Mouse (Mus musculus): ENCODE measurements at regions not wholly inside any gene's neighbourhood (a gene's known extent, or its start where the extent isn't known, plus 50 kb on each side); places are given as distances from the start of the nearest gene placed in this dataset.
A peak's percentile ranks its signal among the peaks of the same experiment; 100 is the strongest.

GRCm38 (mm10) chr2:159138603-159139002 lies 344.0 kb downstream of the Dhx35 start:
- DNase-seq (ENCODE audit: low spot score) = no peak

- no peak for DNase-seq (ENCODE audit: low spot score)
Measured at GRCm38 (mm10) chr2:159145980-159146379, 351.4 kb downstream of the Dhx35 start.

GRCm38 (mm10) chr2:159163985-159164384 lies 369.4 kb downstream of the Dhx35 start:
- DNase-seq (ENCODE audit: low spot score) = peak; percentile 6

DNA sequence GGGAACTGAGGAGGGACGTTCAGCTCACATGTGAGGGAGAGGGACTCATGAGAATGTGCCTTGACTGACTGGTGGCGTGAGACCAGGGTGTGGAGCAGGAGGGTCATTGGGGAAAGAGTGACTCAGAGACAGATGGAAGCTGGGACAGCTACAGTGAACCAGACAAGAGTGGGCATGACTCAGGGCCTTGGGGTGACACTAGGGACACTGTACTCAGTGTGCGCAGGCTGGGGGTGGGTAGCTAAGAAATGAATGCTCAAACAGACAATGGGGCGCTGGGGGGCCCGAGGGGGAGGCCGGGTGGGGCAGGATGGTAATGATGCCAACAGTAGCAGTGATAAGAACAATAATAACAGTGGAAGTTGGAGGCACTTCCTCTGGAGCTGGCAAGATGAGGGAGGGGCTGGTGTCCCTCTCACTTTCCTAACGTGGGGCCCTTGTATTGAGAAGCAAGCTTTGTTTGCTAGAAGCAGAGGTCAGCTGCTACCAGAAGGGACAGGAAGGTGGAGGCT lies 374.0 kb downstream of the Dhx35 start:
- DNase-seq (ENCODE audit: low spot score) = no peak

GRCm38 (mm10) chr2:159196156-159196555 lies 401.5 kb downstream of the Dhx35 start:
- no peak for DNase-seq (ENCODE audit: low spot score)

- DNase-seq (ENCODE audit: low spot score) = no peak
Measured at GRCm38 (mm10) chr2:159232266-159232665, 437.7 kb downstream of the Dhx35 start.

DNA sequence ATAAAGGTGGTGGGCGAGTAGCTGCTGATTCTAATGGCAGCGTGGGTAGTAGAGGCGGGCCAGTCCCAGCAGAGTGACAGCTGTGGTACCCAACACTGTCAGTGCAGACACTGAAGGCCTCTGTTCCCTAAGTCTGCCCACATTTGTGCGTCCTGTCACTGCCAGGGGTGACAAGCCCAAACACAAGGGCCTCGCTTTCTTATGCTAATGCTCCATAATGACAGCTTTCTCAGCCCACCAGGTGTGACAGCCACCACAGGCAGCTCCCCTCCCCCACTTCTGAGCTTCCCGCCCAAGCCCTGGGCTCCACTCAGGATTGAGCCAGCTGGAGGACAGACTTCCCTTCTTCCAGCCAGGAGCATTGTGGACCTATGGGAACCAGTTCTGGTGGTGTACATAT lies 440.4 kb downstream of the Dhx35 start:
- no peak for DNase-seq (ENCODE audit: low spot score)

DNA sequence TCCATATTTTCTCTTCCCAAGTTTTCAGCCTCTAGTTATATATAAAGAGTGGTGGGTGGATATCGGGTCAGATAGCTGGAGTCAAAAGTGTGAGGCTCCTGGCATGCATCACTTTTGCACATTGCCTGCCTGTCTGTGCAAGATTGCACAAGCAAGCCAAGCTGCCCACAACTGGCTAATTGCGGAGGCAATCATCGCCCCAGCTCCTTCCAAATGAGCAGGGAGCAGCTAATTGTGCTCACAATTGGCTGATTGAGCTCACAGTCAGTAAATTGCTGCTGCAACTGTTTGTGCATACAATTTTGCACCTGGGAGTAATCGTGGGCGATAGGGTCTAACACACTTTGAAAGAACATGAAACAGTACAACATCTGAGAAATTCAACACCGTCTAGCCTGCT lies 455.5 kb downstream of the Dhx35 start:
- no peak for DNase-seq (ENCODE audit: low spot score)

DNA sequence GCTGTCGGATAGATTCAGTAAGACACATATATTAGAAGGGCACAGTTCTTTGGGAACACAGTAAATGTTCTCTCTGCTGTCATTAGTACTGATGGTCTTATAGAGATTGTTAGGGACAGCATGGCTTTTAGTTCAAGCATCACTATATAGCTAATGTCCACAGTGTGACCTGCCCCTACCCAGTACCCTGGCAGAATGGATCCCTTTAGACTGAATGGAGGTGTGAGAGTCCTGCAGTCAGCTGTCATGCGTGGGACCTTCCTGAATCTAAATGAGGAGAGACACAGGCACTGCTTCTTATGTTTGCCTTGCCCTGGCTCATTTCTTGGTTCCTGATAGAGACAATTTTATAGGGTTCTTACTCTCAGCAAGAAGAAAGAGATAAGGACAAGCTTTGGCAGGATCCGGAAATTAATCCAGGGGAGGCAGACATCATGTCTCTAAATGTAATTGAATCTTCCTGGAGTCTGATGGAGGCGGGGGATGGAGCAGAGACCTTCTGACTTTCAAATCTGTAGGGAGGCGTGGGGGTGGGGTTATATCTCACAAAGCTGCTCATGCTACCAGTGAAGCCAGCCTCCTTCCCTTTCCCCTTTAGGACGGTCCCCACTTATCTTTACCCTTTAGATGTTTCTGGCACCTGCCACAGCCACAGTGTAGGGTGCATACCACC lies 456.5 kb downstream of the Dhx35 start:
- DNase-seq (ENCODE audit: low spot score) = no peak

- peak; percentile 4 for DNase-seq (ENCODE audit: low spot score)
Measured at GRCm38 (mm10) chr2:159270221-159271080, 475.8 kb downstream of the Dhx35 start.

DNA sequence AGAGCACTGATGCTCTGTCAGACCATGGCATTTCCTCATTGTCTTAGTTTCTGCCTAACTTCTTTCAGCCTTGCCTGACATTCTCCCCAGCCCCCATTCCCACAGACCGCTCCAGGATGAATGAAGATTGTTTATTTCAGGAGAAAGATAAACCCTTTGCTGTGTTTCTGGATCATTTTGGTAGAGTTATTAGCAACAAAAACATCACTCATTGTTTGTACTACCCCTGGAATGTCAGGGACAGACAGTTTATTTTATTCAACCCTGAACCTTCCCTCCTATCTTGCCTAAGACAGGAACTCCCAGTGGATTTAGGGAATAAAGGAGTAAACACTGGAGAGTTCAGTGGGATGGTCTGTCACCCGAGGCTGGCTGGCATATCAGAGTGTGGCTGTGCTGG lies 484.3 kb downstream of the Dhx35 start:
- no peak for DNase-seq (ENCODE audit: low spot score)

DNA sequence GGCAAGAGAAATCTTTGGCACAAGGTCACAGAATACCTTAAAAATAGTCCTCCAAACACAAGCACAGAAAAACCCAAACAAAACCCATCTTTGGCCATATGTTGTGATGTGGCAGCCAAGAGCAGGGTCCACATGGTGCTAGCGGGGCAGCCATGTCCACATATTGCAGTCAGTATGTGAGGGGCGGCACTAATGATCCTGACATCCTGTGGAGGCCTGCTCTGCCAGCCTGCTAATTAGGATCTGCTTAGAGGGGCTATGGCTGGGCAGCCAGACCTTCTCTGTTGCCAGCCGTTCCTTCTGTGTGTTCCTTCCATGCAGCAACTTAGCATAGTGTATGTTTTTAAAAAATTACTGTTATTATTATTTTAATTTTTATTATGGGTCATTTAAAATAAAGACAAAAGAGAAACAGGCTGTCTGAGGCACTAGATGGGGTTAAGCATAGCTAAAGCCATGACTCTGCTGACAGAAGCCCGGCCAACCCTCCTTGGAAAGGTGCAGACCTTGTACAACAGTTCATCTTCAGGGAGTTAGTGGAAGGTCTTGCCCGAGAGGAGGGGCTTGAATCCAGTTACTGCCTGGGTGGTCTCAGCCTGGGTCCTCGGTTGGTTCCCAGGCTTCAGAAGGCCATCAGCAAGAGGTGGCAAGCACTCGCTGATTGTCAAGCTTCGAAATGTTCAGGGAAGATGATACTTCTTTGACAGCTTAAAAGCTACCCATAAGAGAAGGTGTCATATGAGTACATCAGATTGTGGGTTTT lies 487.1 kb downstream of the Dhx35 start:
- DNase-seq (ENCODE audit: low spot score) = no peak

DNA sequence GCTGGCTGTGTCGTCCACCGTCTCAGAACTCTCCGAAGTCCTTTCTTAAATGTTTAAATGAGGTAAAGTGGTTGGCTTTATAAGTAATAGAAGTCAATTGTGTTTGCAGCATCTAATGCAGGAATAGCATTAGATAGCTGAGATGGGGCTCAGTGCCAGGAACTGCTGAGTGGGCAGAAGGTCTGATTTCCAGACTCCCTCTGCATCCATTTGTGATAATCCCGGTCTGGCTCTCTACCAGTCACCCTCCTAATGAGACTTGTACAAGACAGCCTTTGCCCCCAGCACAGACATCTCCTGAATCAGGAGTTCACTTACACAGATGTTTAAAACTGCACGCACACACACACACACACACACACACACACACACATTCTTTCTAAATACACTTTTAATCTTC lies 489.5 kb downstream of the Dhx35 start:
- peak; percentile 8 for DNase-seq (ENCODE audit: low spot score)

DNA sequence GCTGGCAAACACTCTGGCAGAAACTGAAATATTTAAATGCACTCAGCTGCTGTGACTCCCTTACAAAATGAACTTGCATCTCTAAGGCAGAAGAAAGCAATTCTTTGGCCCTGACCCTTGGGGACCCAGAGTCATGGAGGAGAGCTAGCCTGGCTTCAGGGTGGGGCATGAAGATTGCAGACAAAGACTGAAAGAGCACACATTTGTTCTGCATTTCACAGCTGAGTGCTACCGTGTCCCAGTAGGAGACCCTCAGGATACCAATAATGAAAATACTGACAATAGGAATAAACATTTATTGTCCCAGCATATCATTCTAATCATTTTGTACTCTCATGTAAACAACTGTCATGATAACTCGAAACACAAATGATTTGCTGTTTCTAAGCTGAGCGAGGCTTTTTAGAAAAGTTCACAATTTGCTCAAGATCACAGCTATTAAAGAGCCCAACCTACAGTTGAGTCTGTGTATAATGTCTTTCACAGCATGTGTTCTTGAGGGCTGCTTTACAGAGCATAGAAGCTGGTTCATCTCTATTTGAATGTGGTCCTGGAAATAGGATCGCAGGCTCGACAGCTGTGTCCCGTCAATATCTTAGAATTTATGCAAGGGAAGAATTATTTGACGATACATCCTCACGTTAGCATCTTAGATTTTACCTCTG lies 490.1 kb downstream of the Dhx35 start:
- DNase-seq (ENCODE audit: low spot score) = no peak

DNA sequence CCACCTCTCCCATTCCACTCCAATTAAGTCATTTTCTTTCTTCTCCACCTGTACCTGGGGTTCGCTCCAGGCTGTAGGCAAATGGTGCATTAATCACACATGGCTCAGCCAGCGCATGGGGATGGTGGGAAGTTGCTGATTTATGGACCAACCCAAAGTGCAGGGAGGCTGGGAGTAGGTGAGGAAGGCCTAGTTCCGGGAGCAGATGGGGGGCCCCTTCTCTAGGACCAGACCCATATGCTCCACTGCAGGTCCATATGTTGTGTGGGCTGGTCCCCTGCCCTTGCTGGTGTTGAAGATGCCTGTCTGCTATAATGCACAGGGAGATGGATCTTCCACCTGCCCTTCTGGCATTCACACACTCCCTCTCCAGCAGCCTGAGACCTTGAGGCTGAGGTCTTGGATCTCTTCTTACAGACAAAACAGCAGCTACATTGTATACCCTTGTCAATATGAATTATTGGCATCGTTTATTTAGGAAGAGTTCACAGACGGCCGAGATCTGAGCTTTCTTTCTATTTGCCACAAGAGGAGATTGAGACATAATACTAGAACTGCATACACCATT lies 493.5 kb downstream of the Dhx35 start:
- DNase-seq (ENCODE audit: low spot score) = no peak

DNA sequence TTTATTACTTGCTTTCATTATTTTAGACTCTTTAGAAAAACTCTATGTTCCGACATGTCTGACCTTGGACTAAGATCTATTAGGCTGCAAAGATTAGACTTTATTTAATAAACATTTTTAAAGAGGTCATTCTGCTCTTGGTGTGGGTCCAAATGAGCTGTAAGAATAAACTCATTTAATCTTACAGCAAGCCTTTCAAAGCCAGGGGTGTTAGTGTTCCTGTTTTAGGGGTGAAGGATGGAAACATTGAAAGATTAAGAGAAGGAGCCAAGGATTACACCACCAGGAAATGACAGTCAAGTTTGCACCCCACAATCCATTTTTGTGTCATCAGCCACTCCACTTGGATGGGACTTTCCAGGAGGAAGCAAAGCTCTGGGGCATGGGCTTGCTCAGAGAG lies 495.5 kb downstream of the Dhx35 start:
- DNase-seq (ENCODE audit: low spot score) = no peak

DNA sequence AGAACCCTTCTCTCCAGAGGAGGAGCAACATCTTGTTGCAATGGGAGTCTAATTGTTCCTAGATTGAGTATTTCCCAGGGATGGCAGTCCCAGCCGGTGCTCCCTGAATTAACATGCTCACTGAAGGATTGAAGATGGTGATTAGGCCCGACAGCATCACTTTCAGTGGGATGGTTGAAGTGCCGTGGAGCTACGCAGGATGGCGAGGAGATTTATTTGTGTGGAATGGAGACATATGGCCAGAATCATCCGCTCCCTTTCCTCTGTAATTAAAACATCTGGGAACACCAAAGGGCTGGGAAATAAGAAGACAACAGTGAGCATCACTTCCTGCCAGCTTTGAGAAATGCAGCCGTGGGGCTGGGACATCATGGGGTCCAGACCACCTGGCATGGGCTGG lies 512.4 kb downstream of the Dhx35 start:
- DNase-seq (ENCODE audit: low spot score) = no peak

GRCm38 (mm10) chr2:159334711-159335110 lies 540.1 kb downstream of the Dhx35 start:
- DNase-seq (ENCODE audit: low spot score) = no peak

DNA sequence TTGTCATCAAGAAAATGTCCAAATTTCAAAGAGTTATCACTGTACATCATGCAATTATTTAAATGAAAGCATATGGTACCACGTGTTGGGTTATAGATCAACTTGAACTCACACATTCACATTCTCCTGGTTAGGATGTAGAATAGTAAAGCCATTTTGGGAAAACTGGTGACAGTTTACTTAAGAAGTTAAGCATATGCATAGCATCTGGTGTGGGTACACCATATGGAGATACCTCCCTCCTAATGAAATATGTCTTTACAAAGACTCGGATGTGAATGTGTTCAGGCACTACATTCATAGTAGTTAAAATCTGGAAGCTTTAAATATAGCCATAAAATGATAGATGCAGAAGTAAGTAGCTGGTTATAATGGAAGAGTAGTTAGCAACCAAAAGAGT lies 542.0 kb downstream of the Dhx35 start:
- DNase-seq (ENCODE audit: low spot score) = no peak

GRCm38 (mm10) chr2:159343624-159344560 lies 549.3 kb downstream of the Dhx35 start:
- DNase-seq (ENCODE audit: low spot score) = no peak

- DNase-seq (ENCODE audit: low spot score) = no peak
Measured at GRCm38 (mm10) chr2:159354247-159354646, 559.6 kb downstream of the Dhx35 start.
